Mouse (Mus musculus) layer of hippocampus, adult 18-20 months (tissue): ENCODE data around the gene Wnt5b. TPM values are rescaled to one million over a fixed set of nuclear protein-coding genes. Genes with fewer than 3 reads are reported as not detected.

Experiments used
- DNase-seq, 2 experiments: peaks; one replicate each; pipeline ENCODE4 v3.0.0; 2022; ENCODE audit warnings: low spot score in 2 of 2
- total RNA-seq, 2 experiments: library from RNA; stranded (reverse); gene quantifications; 2 replicates each; pipeline ENCODE4 v1.2.3; 2021

Gene Wnt5b
- total RNA-seq, 2 experiments from 2014 or later = 2.6 to 2.9 TPM

DNA sequence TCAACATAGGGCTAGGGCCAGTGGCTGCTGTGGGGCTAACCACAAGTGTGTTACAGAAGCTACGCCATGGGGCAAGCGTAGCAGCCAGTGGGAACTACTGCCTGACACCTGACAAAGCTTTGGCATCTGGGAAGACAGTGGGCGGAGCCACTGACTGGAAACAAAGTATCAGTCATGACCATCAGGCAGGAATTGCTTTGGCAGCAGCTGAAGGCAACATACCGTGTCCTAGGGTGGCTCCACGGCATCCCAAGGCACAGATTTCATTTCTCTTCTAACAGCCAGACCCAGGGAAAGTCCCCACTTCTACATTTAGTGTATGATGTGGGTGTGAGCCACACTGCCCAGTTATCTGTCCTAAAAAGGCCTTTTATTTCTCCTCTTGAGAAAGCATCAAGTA lies 17.6 kb downstream of the Wnt5b start:
- DNase-seq = no peak

DNA sequence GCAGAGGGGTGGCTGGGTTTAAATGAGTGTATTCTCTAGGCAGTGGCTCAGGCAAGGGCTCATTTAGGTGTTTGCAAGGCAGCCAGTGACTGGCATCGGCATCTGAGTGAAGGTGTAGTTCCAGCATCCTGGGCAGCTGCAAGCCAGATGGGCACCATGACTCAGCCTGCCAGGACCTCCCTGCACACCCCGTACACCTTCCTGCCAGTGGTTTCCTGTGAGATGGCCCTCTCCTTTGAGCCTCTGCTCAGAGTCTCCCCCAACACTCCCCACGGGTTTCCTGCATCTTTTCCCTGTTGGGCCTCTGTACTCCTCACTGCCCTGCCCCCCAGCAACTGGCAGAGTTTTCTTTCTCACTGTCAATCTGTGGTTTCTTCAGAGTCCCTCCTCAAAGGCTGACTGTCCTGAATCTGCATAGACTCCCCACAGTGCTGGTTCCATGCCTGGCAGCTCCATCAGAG lies 22.2 kb downstream of the Wnt5b start:
- DNase-seq = no peak

DNA sequence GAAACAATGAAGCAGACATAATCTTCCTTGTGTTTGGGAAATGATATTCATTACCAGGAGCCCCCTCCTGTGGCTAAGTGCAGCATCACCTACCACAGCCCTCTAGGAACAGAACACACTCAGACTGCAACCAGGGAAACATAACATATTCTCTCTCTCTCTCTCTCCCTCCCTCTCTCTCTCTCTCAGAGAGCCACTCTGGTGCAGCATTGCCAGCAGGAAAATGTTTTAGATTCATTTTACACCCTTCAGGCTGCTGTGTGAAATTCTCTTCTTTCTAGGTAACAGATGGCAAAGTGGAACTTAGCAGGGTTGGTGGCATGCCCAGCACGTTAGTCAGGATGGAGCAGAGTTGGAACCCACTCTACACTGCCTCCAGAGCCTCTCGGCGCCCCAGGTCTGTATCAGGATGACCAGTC lies 22.7 kb downstream of the Wnt5b start:
- peak; percentile 30 to 56 for DNase-seq

DNA sequence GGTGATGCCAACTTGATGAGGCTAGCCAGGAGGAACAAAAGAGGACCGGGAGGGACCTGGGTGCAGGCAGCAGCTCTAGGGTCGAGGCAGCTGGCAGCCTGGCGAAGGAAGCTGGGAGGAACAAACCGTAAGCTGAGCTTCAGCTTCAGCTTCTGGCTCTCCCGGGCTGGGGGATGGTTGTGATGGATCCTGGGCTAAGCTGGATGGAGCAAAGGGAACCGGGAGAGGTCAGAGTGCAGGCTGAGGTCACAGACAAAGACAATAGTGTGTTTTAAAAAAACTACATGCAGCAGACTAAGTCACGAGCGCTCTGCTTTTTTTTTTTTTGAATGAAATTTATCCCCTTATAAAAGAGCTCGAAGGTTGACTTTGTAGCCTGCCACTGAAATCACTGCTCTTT lies 23.4 kb downstream of the Wnt5b start:
- DNase-seq = no peak

DNA sequence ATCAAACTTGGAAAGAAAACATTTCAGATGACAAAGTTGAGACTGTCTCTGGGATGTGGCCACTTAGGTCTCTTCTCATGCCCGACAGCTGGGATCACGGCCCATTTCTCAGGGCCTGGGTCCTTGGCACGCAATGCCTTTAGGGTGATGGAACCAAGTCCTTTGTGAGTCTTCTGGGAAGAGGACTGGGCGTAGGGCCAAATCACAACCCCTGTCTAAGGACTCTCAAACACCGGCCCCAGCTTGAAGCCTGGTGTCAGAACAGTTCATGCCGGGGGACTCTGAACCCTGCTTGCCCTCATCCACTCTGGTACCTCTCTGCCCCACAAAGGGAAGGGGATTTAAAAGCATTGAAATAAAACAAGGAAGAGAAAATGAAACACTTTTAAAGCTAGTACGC lies 30.1 kb downstream of the Wnt5b start:
- no peak for DNase-seq

DNA sequence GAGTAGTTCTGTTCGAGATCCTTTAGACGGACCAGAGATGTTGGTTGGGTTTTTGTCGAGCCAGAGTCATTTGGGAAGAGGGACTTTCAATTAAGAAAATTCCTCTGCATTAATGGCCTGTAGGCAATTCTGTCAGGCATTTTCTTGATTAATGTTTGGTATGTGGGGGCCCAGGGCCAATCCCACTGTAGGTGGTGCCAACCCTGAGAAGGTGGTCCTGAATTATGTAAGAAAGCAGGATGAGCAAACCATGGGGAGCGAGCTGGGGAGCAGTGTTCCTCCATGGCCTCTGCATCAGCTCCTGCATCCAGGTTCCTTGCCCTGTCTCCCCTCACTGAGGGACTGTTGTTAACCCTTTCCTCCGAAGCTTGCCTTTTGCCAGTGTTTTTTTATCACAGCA lies 30.7 kb downstream of the Wnt5b start:
- no peak for DNase-seq

DNA sequence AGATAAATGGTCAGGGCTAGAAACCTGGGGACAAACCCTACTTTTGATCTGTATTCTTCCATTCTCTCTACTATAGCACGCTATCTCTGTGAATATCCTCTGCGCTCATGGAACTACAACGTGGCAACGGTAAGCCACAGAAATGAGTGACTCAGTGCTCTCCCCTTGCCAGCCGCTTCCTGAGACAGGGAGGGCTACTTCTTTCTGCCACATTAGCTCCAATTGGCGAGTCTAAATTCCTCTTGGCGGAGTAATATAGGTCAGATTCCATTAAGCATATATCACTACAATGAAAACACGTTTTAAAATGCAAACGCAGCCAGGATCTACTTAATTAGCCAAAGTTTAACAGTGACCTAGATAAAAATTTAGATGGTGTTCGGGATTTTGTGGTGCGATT lies 31.4 kb downstream of the Wnt5b start:
- no peak for DNase-seq

DNA sequence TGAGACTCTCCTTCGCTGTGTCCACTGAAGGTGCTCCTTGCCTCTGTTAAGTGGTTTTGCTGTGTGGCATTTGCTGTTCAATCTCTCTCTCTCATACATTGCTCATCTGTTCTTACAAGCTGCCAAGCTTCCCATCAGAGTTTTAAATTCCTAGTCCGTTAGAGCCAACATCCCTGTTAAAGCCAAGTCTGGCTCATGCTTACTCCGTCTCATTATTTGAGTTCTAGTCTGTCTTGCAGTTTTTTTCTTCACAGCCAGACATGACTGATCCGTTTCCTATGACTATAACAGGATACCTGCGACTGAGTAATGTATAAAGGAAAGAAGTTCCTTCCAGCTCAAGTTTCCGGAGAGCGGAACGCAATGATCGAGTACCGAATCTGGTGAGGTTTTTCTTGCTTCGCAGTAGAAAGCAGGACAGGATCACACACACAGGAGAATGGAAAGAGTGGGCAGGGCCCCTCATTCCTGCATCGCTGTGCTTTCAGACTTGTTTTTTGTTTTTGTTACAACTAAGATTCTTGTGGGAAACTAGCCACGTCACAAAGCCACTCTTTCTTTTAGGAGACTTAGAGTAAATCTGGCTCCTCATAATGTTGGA lies 34.6 kb downstream of the Wnt5b start:
- DNase-seq = peak in 1 of 2 experiments; percentile 41

DNA sequence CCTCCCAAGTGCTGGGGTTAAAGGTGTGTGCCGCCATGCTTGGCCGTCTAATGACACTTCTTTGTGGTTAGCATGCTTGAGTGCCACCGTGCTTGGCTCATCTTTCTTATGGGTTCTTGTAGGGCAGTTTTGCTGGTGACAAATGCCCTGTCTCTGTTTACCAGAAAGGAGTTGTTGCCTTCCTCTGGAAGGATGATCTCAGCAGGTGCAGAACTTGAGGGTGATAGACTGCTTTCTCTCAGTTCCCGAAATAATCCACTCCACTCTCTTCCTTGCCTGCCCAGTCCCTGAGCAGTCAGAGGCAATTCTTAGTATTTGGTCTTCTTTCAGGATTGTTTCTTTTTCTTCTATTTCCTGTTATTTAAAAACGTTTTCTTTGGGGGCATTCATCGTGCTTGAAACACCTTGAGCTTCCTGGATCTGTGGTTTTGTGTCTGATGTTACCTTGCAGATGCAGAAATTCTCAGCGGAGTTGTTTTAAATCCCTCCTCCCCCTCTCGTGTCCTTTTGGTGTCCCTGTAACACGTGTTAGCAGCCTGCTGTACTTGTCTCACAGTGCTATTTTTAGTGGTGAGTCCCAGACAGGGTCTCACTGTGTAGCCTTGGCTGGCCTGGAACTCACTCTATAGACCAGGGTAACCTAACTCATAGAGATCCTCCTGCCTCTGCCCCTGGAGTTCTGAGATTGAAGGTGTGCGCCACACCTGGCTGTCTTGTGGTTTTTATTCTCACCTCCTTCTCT lies 35.3 kb downstream of the Wnt5b start:
- DNase-seq = no peak

DNA sequence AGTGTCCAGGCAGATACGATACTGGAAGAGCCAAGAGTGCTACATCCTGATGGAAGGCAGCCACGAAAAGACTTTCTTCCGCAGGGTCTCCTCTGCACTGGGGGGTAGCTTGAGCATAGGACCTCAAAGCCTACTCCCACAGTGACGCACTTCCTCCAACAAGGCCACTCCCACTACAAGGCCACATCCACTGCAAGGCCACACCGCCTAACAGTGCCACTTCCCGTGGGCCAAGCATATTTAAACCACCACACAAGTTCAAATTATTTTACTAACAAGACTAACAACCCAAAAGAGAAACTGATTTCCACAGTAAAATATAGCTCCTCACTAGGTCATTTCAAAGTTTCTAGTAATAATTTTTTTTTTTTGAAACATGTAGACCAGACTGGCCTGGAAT lies 35.9 kb downstream of the Wnt5b start:
- no peak for DNase-seq

DNA sequence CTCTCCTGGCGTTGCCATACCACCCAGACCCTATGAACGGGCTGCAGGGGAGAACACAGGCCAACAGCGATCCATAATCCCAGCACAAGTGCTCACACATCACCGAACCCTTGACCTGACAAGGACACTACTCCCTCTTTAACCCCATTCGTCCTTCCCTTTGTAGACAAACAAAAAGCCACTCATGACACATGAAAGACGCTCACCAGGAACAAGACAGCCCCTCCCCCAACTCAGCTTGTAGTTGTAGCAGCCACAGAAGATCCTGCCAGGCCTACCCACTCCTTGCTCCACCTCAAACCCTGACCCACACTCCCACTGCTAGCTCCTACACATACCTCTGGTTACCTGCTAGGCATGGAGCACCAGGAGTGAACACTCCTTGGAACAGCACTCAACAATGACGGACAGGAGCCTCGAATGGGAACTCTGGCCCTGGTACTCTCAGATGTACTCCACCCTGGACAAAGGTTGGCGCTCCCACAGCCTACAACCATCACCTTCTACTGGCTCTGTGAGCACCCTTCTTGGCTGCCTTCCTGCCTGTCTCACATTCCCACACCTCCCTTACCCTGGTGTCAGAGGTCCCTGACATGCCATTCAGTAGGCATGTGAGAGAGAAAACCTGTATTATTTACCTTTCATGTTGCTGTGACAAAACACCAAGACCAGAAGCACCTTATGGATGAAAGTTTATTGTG lies 38.5 kb downstream of the Wnt5b start:
- DNase-seq = no peak

DNA sequence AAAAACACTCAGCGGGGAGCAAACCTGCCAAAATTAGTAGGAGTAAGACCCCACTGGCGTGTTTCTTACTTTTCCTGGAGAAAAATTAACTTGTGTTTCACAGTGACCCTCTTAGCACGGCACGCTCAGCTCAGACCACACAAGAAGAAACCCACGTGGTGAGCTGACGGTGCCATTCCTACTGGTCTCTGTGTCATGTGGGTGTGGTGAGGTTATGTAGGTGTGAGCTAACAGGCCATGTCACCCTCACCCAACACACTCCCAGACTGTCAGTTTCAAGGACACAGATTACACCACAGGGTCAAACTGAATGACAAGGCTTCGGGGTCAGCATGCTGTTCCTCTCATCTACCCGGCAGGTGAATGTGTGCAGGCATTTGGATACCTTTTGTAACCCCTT lies 39.4 kb downstream of the Wnt5b start:
- no peak for DNase-seq

DNA sequence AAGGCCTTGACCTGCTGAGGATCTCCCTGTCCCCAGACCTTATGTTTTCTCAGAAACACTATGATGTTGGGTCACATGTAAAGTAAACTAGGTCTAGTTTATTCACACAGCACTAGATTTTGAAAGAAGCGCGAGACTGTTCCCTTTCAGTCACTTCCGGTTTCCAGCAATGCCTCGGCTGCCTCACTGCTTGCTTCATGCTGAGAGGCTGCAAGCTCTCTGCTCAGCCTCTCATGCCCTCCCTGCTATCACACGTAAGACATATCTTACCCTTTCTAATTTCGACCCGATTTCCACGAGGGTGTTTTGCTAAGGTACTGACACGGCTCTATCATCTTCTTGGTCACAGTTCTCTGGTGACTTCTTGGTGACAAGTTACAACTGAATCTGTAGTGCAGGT lies 42.1 kb downstream of the Wnt5b start:
- DNase-seq = no peak

DNA sequence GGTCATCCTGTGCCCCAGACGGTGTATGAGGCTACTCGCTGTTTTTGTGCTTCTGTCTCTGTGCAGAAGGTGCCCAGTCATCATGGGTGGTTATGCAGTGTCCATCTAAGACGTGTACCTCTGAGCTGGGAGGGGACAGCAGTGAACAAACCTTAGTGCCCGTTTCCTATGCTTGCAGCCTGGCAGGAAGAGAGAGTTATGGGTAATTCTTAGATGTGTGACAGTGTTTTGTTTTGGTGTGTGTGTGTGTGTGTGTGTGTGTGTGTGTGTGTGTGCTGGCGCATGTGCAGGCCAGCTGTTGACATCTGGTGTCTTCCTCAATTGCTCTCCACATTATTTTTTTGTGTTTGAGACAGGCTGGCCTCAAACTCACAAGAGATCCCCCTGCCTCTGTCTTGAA lies 44.1 kb downstream of the Wnt5b start:
- DNase-seq = no peak

DNA sequence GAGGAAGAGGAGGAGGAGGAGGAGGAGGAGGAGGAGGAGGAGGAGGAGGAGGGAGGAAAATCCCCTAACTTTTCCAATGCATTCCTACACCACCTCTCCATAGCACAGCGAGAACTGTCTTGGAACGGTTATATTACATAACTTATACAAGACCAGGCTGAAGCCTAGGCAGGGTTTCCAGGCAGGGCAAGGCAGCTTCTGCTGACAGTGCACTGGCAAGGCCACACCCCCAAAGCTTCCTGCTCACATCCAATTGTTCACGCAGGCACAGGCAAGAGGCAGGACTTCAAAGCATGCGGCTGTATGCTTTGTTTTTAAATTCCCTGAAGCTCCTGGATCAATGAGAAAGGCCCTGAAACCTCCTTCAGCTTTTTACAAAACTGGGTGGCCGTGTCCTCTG lies 44.9 kb downstream of the Wnt5b start:
- peak in 1 of 2 experiments; percentile 46 for DNase-seq

DNA sequence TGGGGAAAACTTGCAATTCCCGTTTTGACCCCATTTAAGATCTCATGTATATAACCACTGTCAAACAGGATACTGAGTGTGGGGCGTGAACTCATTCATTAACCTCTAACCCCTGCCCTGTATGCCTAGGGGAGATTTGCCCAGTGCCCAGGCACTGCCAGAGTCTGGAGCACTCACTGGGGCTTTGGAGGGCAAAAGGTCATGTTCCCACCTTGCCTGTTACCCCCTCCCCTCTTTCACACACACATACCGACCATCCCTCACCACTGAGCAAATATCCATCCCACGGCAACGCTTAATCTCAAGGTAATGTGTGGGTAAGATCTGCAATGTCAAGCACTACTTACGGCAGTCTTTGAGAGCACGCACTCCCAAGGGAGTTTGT lies 51.5 kb downstream of the Wnt5b start:
- DNase-seq = no peak

DNA sequence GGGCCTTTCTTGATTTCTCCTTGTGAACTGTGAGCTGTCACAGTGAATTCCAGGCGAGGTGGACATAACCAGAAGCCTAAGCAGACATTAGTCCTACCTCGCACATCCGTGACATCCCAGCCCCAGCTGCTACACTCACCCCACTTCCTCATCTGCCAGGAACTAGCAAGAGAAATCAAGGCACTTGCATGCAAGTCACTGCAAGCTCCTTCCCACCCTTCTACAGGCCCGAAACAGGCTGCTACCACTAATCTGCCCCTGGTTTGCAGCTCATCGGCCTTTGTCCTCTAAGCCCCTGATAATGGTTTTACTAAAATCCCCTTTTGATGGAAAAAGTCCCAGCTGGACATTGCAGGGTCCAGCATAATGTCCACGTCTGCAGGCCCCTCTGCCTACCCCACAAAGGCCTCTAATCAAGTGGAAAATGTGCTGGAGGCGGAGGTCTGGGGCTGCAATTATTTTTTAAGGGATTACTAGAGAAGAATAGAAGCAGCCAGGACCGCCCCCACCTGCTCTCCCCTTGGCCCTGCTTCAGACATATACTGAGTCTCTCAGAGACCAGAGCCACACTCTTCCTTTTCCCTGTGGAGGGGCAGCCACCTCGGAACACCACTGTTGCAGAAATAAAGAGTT lies 52.0 kb downstream of the Wnt5b start:
- DNase-seq = no peak

DNA sequence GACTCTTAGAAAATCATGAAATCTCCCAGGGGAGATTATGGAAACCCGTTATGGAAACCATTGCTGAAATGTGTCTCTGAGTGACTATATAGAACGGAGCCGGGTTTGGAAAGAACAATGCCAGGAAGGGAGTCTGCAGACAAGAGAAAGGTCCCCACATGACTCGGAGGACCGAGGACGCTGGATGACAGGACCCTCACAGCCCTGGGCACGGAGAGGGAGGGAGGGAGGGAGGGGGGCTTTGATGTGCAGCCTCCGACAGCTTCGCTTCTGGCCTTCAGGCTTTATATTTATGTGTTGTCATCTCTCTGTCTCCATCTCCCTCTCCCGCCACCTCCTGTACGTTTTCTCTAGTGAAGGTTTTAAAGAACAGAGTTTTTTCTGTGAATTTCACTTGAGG lies 53.1 kb downstream of the Wnt5b start:
- no peak for DNase-seq

DNA sequence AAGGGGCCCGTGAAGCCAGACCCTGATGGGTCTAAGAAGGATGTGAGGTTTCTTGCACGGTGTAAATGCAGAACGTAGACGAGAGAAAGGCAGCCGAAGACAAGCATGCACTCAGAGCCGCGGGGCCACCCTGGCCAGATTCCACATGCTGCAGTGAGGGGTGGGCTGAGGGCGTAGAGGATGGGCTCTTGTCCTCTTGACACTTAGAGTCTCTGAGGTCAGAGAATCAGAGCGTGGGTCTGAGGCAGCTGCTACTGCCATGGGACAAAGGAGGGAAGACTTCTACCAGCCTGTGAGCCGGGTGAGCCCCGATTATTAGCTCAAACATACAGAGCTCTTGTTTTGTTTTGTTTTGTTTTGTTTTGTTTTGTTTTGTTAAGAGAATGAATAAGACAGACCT lies 53.6 kb downstream of the Wnt5b start:
- DNase-seq = no peak

DNA sequence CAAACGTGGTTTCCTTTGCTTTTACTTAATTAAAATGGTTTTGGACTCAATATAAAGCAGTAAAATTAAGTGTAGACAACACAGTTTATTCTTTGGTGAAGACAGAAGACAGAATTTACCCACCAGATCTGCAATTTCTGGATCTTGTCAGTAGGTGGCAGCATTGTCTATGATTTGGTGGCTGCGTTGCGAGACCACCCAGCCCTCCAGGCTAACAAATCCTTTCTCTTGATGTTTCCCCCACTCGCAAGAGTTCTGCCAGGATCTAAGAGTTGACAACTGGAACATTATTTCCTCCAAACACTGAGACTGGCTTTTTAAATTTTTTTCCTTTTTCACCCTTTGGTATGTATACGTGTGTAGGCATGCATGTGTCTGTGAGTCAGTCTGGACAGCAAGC lies 54.4 kb downstream of the Wnt5b start:
- DNase-seq = peak in 1 of 2 experiments; percentile 48

DNA sequence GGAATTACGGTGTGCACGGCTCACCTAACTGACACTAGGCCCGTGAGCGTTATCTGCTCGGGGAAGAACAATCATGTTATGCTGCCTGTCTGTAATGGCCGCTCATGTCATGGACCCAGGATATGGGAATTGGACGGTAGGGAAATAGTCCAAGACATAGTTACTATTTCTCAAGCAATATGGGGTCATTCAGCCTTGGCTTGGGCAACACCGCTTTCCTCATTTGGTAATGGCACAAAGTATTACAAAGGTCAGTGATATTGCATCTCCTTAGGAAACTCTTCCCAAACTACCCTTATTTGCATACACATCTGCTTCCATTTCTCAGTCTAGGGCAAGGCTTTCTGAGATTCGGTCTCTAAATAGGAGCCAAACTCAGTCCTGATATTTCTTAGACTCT lies 56.5 kb downstream of the Wnt5b start:
- no peak for DNase-seq

DNA sequence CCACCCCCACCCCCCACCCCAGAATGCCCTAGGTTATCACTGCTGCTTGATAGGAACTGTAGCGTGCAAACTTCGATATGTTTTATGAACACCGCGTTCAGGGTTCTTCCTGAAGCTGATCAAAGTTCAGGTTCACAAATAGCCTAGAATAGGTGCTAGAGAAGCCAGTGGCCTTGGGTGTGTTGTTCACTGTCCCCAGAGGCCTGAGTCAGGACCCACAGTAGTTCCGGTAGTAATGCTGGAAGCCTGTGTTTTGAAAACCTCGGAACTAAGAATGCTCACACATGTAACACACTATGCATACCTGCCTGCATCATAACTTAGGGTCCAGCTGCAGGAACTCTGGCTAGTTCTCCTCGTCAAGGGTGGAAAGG lies 57.1 kb downstream of the Wnt5b start:
- no peak for DNase-seq
